Mouse (Mus musculus): ENCODE data around the gene Skap1. TPM values are rescaled to one million over a fixed set of nuclear protein-coding genes. Genes with fewer than 3 reads are reported as not detected.

Skap1 gene
- polyA plus RNA-seq, 1 experiment from 2014 or later, result 0.29 TPM

DNA sequence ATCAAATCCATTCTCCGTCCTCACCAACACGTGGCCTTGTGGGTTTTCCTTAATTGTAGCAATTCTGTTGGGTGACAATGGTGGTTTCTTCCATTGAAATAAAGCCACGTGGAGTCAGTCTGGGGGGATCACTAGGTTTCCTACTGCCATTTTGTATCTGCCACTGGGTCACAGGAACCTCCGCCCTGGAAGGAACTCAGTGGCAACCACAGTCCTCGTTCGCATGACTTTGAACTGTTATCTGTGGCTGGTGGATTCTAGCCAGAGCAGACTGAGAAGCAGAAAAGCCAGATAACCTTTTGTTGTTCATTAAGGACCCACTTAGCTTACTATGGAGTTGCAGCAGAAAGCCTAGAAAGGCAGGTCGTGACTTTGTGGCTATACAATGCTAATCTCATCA is 204.0 kb downstream of the Skap1 start:
- Histone ChIP-seq H3K4me2 (no peak overlapping the region), H3K4me1 (replicated peaks) (no peaks in the 10 kb centered on the region)

DNA sequence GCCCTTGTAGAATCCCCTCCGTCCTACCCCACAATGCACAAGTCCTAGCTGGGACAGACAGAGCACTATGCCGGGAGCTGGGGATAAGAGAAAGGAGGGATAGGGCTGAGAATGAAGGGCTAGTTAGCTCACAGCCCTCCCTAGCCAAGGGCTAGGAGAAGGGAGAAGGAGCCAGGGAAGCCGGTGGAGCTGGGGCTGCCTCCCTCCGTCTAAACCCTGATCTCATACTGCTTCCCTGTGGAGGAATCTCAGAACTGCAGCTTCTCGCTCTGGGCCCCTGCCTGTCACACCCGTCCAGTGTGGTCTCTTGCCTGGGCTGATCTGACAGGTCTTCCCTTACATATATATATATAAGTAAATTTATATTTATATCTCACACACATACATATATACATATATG is 209.4 kb downstream of the Skap1 start:
- Histone ChIP-seq H3K4me2 (no peak overlapping the region), H3K4me3 (replicated peaks) (no peak overlapping the region), H3K4me1 (replicated peaks) (peaks cover 3% of the 10 kb centered on the region; the same call in 1 of the 2 replicates), H3K9ac (no peak overlapping the region), H3K27me3 (peaks cover 5% of the 10 kb centered on the region; the same call in 1 of the 2 replicates), H3K36me3 (no peaks in the 10 kb centered on the region), H3K27ac (no peak overlapping the region), H3K9me3 (replicated peaks) (no peaks in the 10 kb centered on the region)
- 5% methylated on average over 6 of the region's 6 CpGs for WGBS (ENCODE audit: insufficient replicate concordance)
- no peak for DNase-seq
- no peak; the same call in 1 of the 2 replicates for ATAC-seq (ENCODE audit: low read depth)

More for the DNA sequence above, 204.0 kb downstream of the Skap1 start:
- H3K36me3 ChIP-seq, result no peaks in the 10 kb centered on the region
- H3K9me3 ChIP-seq (replicated peaks), result no peaks in the 10 kb centered on the region
- DNase-seq (no peak), ATAC-seq (ENCODE audit: low read depth) (no peak)
- WGBS (ENCODE audit: insufficient replicate concordance), result 29% methylated on average over 7 of the region's 7 CpGs
- no peaks in the 10 kb centered on the region for H3K27me3 ChIP-seq
- no peak overlapping the region for H3K9ac ChIP-seq
- H3K27ac ChIP-seq, result no peak overlapping the region
- H3K4me3 ChIP-seq (replicated peaks), result no peak overlapping the region

DNA sequence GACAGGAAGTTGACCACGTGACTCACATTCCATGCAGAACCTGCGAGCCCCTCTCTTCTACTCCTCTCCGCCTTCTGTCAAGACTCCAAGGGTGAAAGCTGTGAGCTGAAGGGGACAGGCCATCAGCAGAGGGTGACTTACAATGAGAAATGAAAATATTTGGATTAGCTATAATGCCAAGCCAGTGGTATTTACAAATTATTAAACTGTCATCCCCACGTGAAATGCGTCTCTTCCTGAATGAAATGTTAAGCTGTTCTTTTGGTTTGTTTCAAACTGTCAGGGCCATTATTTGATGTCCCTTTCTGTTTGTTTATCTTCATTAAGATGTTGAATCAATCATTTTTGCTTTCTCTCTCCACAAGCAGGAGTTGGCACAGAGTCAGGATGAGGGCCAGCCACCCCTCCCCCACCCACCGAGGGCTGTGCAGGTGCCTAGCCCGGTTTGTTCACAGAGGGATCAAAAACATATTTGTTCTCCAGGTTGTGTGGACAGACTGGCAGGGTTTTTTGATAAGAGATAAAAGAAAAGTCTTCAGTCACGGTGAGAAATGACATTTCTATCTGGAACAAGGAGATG is 210.5 kb downstream of the Skap1 start:
- Histone ChIP-seq H3K9me3 (replicated peaks) (no peaks in the 10 kb centered on the region), H3K4me1 (replicated peaks) (peaks cover 3% of the 10 kb centered on the region; the same call in 1 of the 2 replicates), H3K36me3 (no peaks in the 10 kb centered on the region), H3K9ac (no peak overlapping the region), H3K4me3 (replicated peaks) (no peak overlapping the region), H3K27me3 (peaks cover 5% of the 10 kb centered on the region; the same call in 1 of the 2 replicates), H3K27ac (no peak overlapping the region), H3K4me2 (no peak overlapping the region)
- 49% methylated on average over 8 of the region's 8 CpGs for WGBS (ENCODE audit: insufficient replicate concordance)
- DNase-seq (no peak), ATAC-seq (ENCODE audit: low read depth) (no peak)

DNA sequence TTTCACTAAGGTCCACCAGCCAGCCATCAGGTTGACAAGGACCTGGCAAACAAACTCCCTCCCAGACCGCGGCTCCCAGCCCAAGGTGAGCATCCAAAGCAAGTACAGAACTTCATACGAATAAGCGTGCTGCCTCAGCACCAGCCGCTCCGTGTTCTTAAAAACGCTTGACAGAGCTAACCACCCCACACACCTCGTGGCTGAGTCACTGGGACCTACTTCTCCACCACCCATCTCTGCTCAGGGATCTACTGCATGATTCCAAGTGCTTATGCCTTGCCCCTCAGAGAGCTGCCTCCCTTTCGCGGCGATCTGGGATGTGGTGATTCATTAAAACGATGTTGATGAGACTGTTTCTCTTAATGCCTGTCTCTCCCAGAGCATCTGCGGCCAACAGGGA is 213.6 kb downstream of the Skap1 start:
- H3K27me3 ChIP-seq, result peaks cover 8% of the 10 kb centered on the region; the same call in 1 of the 2 replicates
- WGBS (ENCODE audit: insufficient replicate concordance), result 70% methylated on average over 13 of the region's 13 CpGs

DNA sequence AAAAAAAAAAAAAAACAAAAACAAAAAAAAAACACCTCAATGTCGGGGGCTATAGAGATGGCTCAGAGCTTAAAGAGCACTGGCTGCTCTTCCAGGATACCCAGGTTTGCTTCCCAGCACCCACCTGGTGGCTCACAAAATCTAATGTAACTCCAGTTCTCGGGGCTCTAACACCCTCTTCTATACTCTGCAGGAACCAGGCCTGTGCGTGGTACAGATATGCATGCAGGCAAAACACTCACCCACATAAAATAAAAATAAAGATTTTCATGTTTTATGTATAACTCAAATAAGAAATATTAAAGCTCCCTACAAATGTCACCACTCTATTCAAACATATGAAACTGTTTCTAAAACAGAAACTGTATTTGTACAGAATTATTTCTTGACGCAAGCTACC is 214.6 kb downstream of the Skap1 start:
- no peaks in the 10 kb centered on the region for H3K36me3 ChIP-seq
- H3K9me3 ChIP-seq (replicated peaks), result no peaks in the 10 kb centered on the region
- H3K27me3 ChIP-seq, result peaks cover 8% of the 10 kb centered on the region; the same call in 1 of the 2 replicates
- H3K4me1 ChIP-seq (replicated peaks), result peaks cover 3% of the 10 kb centered on the region; the same call in 1 of the 2 replicates
- H3K4me3 ChIP-seq (replicated peaks), result no peak overlapping the region
- DNase-seq, result no peak
- no peak overlapping the region for H3K4me2 ChIP-seq
- H3K27ac ChIP-seq, result no peak overlapping the region
- 68% methylated on average over 4 of the region's 4 CpGs for WGBS (ENCODE audit: insufficient replicate concordance)
- no peak for ATAC-seq (ENCODE audit: low read depth)
- no peak overlapping the region for H3K9ac ChIP-seq

More for the DNA sequence above, 213.6 kb downstream of the Skap1 start:
- Histone ChIP-seq H3K27ac (no peak overlapping the region), H3K4me1 (replicated peaks) (peaks cover 3% of the 10 kb centered on the region; the same call in 1 of the 2 replicates), H3K9me3 (replicated peaks) (no peaks in the 10 kb centered on the region), H3K4me3 (replicated peaks) (no peak overlapping the region), H3K4me2 (no peak overlapping the region), H3K9ac (no peak overlapping the region), H3K36me3 (no peaks in the 10 kb centered on the region)
- ATAC-seq (ENCODE audit: low read depth) (no peak), DNase-seq (no peak)

DNA sequence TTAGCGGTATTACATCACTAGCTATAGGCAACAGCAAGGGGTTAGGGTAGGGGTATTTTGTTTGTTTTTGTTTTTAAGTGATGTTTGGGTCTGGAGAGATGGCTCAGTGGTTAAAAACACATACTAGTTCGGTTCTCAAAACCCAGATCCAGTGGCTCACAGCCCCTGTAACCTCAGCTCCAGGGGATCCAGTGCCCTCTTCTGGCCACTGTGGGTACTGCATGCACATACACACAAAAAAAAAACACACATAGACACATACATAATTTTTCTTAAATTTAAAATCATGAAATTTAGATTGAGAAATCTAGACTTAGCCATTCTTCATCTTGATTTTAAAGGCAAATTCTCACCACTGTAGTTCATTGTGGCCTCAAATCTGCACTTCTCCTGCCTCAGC is 221.0 kb downstream of the Skap1 start:
- no peaks in the 10 kb centered on the region for H3K27me3 ChIP-seq
- DNase-seq (no peak), ATAC-seq (ENCODE audit: low read depth) (no peak)
- no peak overlapping the region for H3K9ac ChIP-seq
- WGBS (ENCODE audit: insufficient replicate concordance), result 70% methylated on average over 2 of the region's 2 CpGs
- H3K4me1 ChIP-seq (replicated peaks), result no peaks in the 10 kb centered on the region
- H3K36me3 ChIP-seq, result no peaks in the 10 kb centered on the region
- no peak overlapping the region for H3K4me3 ChIP-seq (replicated peaks)
- no peak overlapping the region for H3K27ac ChIP-seq
- H3K4me2 ChIP-seq, result no peak overlapping the region
- H3K9me3 ChIP-seq (replicated peaks), result no peaks in the 10 kb centered on the region

DNA sequence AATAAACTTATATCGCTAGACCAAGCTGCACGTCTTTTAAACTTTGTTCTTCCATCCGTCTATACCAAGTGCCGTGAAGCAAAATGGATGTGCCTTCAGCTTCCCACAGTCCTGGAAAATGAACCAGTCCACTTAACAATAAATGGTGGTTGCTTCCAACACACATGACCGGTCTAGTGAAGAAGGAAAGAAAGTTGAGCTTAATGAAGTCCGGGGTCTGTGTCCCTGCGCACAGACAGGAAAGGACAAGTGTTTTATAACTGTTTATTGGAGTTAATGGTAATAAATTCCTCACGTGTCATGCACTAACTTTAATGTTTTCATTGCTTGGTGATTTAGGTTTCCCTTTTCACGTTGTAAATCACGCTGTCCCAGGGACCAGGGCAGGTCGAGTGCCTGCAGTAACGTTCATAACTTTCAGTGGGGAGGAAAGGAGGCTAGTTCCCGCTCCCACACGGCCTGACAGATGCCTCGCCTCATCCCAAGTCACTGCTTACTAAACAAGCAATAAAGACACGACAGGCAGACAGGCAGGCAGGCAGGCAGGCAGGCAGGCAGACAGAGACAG is 222.4 kb downstream of the Skap1 start:
- no peak overlapping the region for H3K9ac ChIP-seq
- no peak for DNase-seq

DNA sequence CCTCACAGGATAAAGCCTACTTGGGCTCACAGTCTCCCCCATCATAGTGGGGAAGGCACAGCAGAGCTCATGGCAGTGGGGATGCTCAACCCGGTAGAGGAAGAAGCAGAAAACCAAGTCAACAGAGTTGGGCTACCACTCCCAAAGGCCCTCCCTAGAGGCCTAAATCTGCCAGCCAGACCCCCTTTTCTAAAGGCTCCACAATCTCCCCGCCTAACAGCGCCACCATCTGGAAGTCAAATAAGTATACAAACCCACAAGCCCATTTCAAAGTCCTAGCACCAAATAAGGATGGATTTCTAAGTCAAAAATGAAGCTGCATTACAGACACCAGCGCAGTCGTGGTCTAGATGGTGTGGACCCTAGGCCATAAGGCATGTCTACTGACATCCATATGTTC is 227.9 kb downstream of the Skap1 start:
- no peak for ATAC-seq (ENCODE audit: low read depth)
- no peak overlapping the region for H3K27ac ChIP-seq
- 63% methylated on average over 5 of the region's 5 CpGs for WGBS (ENCODE audit: insufficient replicate concordance)

More for the DNA sequence above, 222.4 kb downstream of the Skap1 start:
- Histone ChIP-seq H3K4me1 (replicated peaks) (no peaks in the 10 kb centered on the region), H3K27me3 (no peaks in the 10 kb centered on the region), H3K27ac (no peak overlapping the region), H3K36me3 (no peaks in the 10 kb centered on the region), H3K4me3 (replicated peaks) (no peak overlapping the region), H3K4me2 (no peak overlapping the region), H3K9me3 (replicated peaks) (no peaks in the 10 kb centered on the region)
- no peak for ATAC-seq (ENCODE audit: low read depth)
- WGBS (ENCODE audit: insufficient replicate concordance), result 65% methylated on average over 16 of the region's 16 CpGs

DNA sequence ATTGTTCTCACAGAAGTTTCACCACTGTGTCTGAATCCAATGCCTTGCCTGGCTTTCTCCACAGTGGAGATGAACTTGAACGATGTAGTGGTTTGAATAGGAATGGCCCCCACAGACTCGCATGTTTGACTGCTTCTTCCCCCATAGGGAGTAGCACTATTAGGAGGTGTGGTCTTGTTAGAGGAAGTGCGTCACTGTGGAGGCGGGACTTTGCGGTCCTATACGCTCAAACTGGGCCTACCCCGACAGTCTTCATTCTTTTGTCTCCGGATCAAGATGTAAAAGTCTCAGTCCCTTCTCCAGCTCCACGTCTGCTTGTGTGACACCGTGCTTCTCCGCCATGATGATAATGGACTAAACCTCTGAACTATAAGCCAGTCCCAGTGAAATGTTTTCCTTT is 229.0 kb downstream of the Skap1 start:
- 88% methylated on average over 11 of the region's 11 CpGs for WGBS (ENCODE audit: insufficient replicate concordance)
- Histone ChIP-seq H3K4me3 (replicated peaks) (no peak overlapping the region), H3K4me1 (replicated peaks) (no peaks in the 10 kb centered on the region), H3K4me2 (no peak overlapping the region), H3K9me3 (replicated peaks) (no peaks in the 10 kb centered on the region), H3K9ac (no peak overlapping the region), H3K27me3 (no peaks in the 10 kb centered on the region), H3K36me3 (no peaks in the 10 kb centered on the region), H3K27ac (no peak overlapping the region)
- ATAC-seq (ENCODE audit: low read depth) (no peak), DNase-seq (no peak)

More for the DNA sequence above, 227.9 kb downstream of the Skap1 start:
- Histone ChIP-seq H3K9me3 (replicated peaks) (no peaks in the 10 kb centered on the region), H3K36me3 (no peaks in the 10 kb centered on the region), H3K4me3 (replicated peaks) (no peak overlapping the region), H3K4me1 (replicated peaks) (no peaks in the 10 kb centered on the region), H3K9ac (no peak overlapping the region), H3K27me3 (no peaks in the 10 kb centered on the region), H3K4me2 (no peak overlapping the region)
- DNase-seq, result no peak

DNA sequence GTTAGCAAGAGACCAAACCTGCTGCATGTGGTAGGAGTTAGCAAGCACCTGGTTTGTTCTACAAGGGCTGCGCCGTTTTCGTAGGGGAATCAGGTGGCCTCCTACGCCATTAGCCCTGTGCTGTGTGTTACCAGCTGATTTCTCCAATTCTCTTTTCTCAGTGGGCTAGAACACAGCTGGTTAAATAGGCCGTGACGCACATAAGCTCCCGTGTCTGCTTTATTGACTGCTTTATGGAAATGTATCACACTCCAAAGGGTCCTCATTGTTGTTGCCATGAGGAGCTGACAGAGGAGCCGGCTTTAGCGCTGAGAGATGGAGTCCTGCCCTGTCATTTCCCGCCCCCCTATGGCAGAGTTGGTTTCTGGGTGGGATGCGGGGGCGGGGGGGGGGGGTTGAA is 230.4 kb downstream of the Skap1 start:
- 74% methylated on average over 12 of the region's 12 CpGs for WGBS (ENCODE audit: insufficient replicate concordance)
- Histone ChIP-seq H3K4me1 (replicated peaks) (no peaks in the 10 kb centered on the region), H3K9ac (no peak overlapping the region), H3K9me3 (replicated peaks) (no peaks in the 10 kb centered on the region), H3K4me3 (replicated peaks) (no peak overlapping the region), H3K27ac (no peak overlapping the region), H3K36me3 (no peaks in the 10 kb centered on the region), H3K4me2 (no peak overlapping the region), H3K27me3 (no peaks in the 10 kb centered on the region)
- ATAC-seq (ENCODE audit: low read depth) (no peak), DNase-seq (no peak)

DNA sequence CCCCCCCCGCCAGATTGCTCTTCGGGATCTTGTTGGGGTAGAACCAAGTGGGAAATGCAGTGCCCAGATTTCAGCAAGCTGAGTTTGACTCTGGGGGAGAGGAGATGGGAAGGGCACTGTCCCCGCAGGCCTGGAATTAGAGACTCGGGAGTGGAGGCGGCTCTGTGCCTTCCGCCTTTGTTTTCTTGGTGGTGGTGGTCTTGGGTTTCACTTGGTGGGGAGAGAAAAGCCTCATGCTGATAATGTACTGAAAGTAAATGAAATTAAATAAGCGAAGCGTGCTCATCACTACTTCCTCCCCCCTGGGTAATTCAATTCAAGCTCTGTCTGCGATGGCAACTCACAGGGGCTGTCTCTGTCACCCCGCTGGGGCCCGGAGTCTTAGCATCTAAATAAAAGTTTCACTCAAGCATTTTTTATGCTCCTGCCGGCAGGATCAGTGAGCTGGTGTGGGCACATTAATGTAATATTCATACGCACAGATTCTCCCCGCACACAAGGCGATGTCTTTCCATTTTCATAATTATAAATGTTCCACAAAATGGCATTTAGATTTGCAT is 231.9 kb downstream of the Skap1 start:
- H3K9me3 ChIP-seq (replicated peaks), result no peaks in the 10 kb centered on the region
- DNase-seq (no peak), ATAC-seq (ENCODE audit: low read depth) (no peak)
- H3K27ac ChIP-seq, result no peak overlapping the region
- 73% methylated on average over 15 of the region's 15 CpGs for WGBS (ENCODE audit: insufficient replicate concordance)
- H3K27me3 ChIP-seq, result no peaks in the 10 kb centered on the region
- no peaks in the 10 kb centered on the region for H3K4me1 ChIP-seq (replicated peaks)
- no peak overlapping the region for H3K4me3 ChIP-seq (replicated peaks)
- H3K9ac ChIP-seq, result no peak overlapping the region
- H3K4me2 ChIP-seq, result no peak overlapping the region
- no peaks in the 10 kb centered on the region for H3K36me3 ChIP-seq

Measured in liver, embryonic 13.5 days (tissue).